Mouse (Mus musculus) kidney, postnatal 0 days (tissue): ENCODE data around the gene Mcrs1. TPM values are rescaled to one million over a fixed set of nuclear protein-coding genes. Genes with fewer than 3 reads are reported as not detected.
"Not testable (repeated sequence)": the region's sequence is repeated elsewhere in the genome, so short reads cannot be mapped to it uniquely, and the experiment has no call there.

ENCODE experiments used
- ATAC-seq: fragments of 200-750 bp; cut with Nextera tagmentation; replicated peaks from 2 replicates; pipeline ENCODE4 v1.8.0; 2017; ENCODE audit warnings: low read depth, moderate number of reproducible peaks, moderate TSS enrichment, moderate library complexity; ENCODE audit not compliant: low FRiP score
- DNase-seq: peaks from one replicate; pipeline ENCODE4 v3.0.0-alpha.2; 2016; ENCODE audit warnings: low spot score
- H3K27ac ChIP-seq: fragments of 300-500 bp; sonication (generic); 2 replicates; pipeline ENCODE4 v1.5.1; 2014; ENCODE audit warnings: mild to moderate bottlenecking
- H3K27me3 ChIP-seq: fragments of 300-500 bp; sonication (generic); 2 replicates; pipeline ENCODE4 v1.6.1; 2014; ENCODE audit warnings: low read length, mixed read lengths; ENCODE audit not compliant: insufficient read depth
- H3K36me3 ChIP-seq: fragments of 300-500 bp; sonication (generic); 2 replicates; pipeline ENCODE4 v1.6.1; 2014; ENCODE audit warnings: low read length, mixed read lengths; ENCODE audit not compliant: insufficient read depth
- H3K4me1 ChIP-seq: fragments of 300-500 bp; sonication (generic); replicated peaks from 2 replicates; pipeline ENCODE4 v1.6.1; 2014; ENCODE audit warnings: antibody characterized with exemption, low read length, mixed read lengths; ENCODE audit not compliant: insufficient read depth
- H3K4me2 ChIP-seq: fragments of 300-500 bp; sonication (generic); 2 replicates; pipeline ENCODE4 v1.6.1; 2014; ENCODE audit warnings: mild to moderate bottlenecking, low read length, moderate library complexity, mixed read lengths
- H3K4me3 ChIP-seq: fragments of 300-500 bp; sonication (generic); replicated peaks from 2 replicates; pipeline ENCODE4 v1.5.1; 2014; ENCODE audit warnings: low read depth, low read length
- H3K9ac ChIP-seq: fragments of 300-500 bp; sonication (generic); 2 replicates; pipeline ENCODE4 v1.6.1; 2014; ENCODE audit warnings: low read depth, low read length
- H3K9me3 ChIP-seq: fragments of 300-500 bp; sonication (generic); replicated peaks from 2 replicates; pipeline ENCODE4 v1.6.1; 2016; ENCODE audit warnings: low read length, inconsistent platforms, mixed read lengths
- CTCF ChIP-seq: IDR thresholded peaks from 2 replicates; pipeline ENCODE4 v1.5.1; 2016; ENCODE audit warnings: antibody characterized with exemption, low read depth, mild to moderate bottlenecking, moderate library complexity
- whole genome bisulfite sequencing: fragments of 180-500 bp; shearing (Covaris S2); extraction: QIAGEN DNeasy Blood & Tissue Kit; methylation state at CpG from one replicate; pipeline ENCODE4 v1.1.7; 2014; 5-methylcytosine and 5-hydroxymethylcytosine counted together
- polyA plus RNA-seq: library from polyadenylated mRNA; unstranded; fragments of >200 nt; fragmentation: Nextera tagmentation; extraction: Ambion mirVana; gene quantifications from 2 replicates; pipeline ENCODE4 v1.2.1, GENCODE M21; 2015

Mcrs1 gene
- polyA plus RNA-seq, 1 experiment from 2014 or later, result 135 TPM

- peak overlapping the region; percentile 67 for H3K9ac ChIP-seq
- peaks cover 17% of the 10 kb centered on the region; the same call in 1 of the 2 replicates for H3K36me3 ChIP-seq
- peak overlapping the region; percentile 77 for H3K4me2 ChIP-seq
- no peaks in the 10 kb centered on the region for H3K27me3 ChIP-seq
- WGBS, result under 1% methylated on average over 21 of the region's 22 CpGs
- peak overlapping the region; percentile 98 for H3K27ac ChIP-seq
- TF ChIP-seq CTCF, result peak; percentile 27; the same call in 1 of the 2 replicates
- H3K4me1 ChIP-seq, result peaks cover 7% of the 10 kb centered on the region; the same call in 1 of the 2 replicates
- H3K9me3 ChIP-seq, result no peaks in the 10 kb centered on the region
- peak; percentile 65 for ATAC-seq
- H3K4me3 ChIP-seq, result peak overlapping the region; percentile 63
- DNase-seq, result peak; percentile 96
These were observed 817 bp upstream of the Mcrs1 start for GRCm38 (mm10) chr15:99252381-99253174.

DNA sequence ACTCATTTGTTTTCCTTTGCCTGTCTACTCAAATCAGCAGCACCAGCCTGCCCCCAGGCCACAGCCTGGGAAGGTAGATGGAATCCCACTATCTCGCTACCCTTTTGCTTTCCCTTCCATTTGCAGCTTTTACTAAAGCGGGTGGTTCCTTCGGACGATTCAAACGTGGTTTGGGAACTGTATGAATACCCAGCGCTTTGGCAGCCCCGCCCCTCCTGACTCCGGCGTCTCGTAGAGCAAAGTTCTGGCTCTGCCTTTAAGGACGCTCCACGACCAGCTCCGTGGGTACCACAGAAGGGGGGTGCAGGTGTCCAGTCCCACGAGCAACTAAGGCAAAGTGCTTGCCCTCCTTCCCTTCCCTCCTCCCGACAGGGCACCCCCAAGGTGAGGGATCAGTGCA, 650 bp downstream of the Mcrs1 start:
- H3K4me1 ChIP-seq, H3K27ac ChIP-seq, H3K9me3 ChIP-seq, H3K27me3 ChIP-seq, ATAC-seq, DNase-seq: not testable (repeated sequence)
- H3K9ac ChIP-seq, result peak overlapping the region; percentile 50; the same call in 1 of the 2 replicates
- under 1% methylated on average over 14 of the region's 15 CpGs for WGBS
- peak overlapping the region; percentile 63 for H3K4me3 ChIP-seq
- peaks cover 31% of the 10 kb centered on the region for H3K36me3 ChIP-seq
- peak overlapping the region; percentile 64 for H3K4me2 ChIP-seq

DNA sequence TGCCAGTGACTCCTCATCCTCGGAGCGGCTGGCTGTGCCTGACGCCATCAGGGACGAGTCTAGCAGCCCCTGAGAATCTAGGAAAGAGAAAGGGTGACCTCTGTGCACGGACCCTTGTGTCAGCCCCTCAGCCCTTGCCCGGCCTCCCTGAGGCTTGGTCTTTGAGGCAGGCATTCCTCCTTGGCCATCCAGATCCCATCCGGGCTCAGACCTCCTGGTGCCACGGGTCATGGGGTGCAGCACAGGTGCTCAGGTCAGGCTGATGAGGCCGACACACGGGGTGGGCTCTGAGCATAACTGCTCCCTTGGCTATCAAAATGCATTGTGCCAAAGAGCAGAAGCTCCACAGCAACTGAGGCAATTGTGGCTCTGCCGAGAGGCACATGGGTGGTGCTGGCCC, 1.8 kb downstream of the Mcrs1 start:
- DNase-seq (no peak), ATAC-seq (no peak)
- Histone ChIP-seq H3K9me3 (no peaks in the 10 kb centered on the region), H3K4me1 (peaks cover 7% of the 10 kb centered on the region; the same call in 1 of the 2 replicates), H3K27ac (no peak overlapping the region), H3K36me3 (peaks cover 38% of the 10 kb centered on the region), H3K4me2 (no peak overlapping the region), H3K27me3 (no peaks in the 10 kb centered on the region), H3K9ac (no peak overlapping the region), H3K4me3 (no peak overlapping the region)
- 79% methylated on average over 11 of the region's 11 CpGs for WGBS
- TF ChIP-seq CTCF, result no peak

DNA sequence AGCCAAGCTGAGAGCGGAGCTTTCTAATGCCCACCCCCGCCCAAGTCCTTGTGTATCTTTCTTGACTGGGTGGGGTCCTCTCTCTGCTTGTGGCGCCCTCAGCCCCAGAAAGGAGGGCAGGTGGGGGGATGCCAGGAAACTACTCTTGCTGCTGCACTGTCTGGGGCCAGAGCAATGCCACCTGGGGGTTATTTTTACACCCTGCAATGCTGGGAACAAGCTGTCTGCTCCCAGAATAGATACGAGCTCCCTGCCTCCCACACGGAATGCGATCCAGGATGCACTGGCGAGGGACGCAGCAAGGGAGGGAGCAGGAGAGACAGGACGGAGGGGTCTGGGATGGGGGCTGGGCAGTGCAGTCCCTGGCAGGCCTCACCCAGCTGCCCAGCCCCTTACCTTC, 2.8 kb downstream of the Mcrs1 start:
- Histone ChIP-seq H3K9ac (no peak overlapping the region), H3K4me2 (no peak overlapping the region), H3K36me3 (peaks cover 47% of the 10 kb centered on the region), H3K27me3 (no peaks in the 10 kb centered on the region), H3K4me1 (0 out of 2 replicates have a peak, but pooled peaks cover 7% of the 10 kb centered on the region), H3K4me3 (no peak overlapping the region), H3K9me3 (no peaks in the 10 kb centered on the region), H3K27ac (no peak overlapping the region)
- 52% methylated on average over 9 of the region's 9 CpGs for WGBS
- ATAC-seq, result no peak; the same call in 1 of the 2 replicates
- DNase-seq, result peak; percentile 80
- peak; percentile 27; the same call in 1 of the 2 replicates for TF ChIP-seq CTCF

GRCm38 (mm10) chr15:99246736-99247135, 5.0 kb downstream of the Mcrs1 start:
- DNase-seq, ATAC-seq, H3K27me3 ChIP-seq, H3K4me1 ChIP-seq, H3K9ac ChIP-seq, H3K4me2 ChIP-seq, H3K9me3 ChIP-seq, H3K27ac ChIP-seq, H3K4me3 ChIP-seq: not testable (repeated sequence)
- WGBS, result 87% methylated on average over 6 of the region's 6 CpGs
- peaks cover 60% of the 10 kb centered on the region for H3K36me3 ChIP-seq

- ATAC-seq, result no peak; the same call in 1 of the 2 replicates
These were observed 9.7 kb downstream of the Mcrs1 start for GRCm38 (mm10) chr15:99242045-99242444.

More at GRCm38 (mm10) chr15:99242045-99242444, 9.7 kb downstream of the Mcrs1 start:
- H3K4me3 ChIP-seq, result no peak overlapping the region
- no peak overlapping the region for H3K4me2 ChIP-seq
- no peaks in the 10 kb centered on the region for H3K4me1 ChIP-seq
- peaks cover 45% of the 10 kb centered on the region for H3K36me3 ChIP-seq
- no peaks in the 10 kb centered on the region for H3K9me3 ChIP-seq
- H3K27me3 ChIP-seq, result no peaks in the 10 kb centered on the region
- H3K27ac ChIP-seq, result no peak overlapping the region
- no peak for DNase-seq
- no peak for TF ChIP-seq CTCF
- H3K9ac ChIP-seq, result no peak overlapping the region
- WGBS, result 88% methylated on average over 10 of the region's 10 CpGs
